Mouse (Mus musculus) MEL (cell line): ENCODE measurements around the gene Fam229b. TPM values are rescaled to one million over a fixed set of nuclear protein-coding genes. Genes with fewer than 3 reads are reported as not detected.

Experiments
- DNase-seq: peaks from one replicate; pipeline ENCODE4 v3.0.0; 2011; ENCODE audit warnings: low read depth, low spot score
- H3K27ac ChIP-seq: 2 replicates; pipeline ENCODE4 v1.5.1; 2012; ENCODE audit warnings: low read depth, mild to moderate bottlenecking, control low read depth, low read length, moderate library complexity; ENCODE audit not compliant: control insufficient read depth
- H3K27me3 ChIP-seq, 2 experiments: fragments of 150-350 bp in 1 of 2; sonication (generic) in 1 of 2; 2 replicates each; pipeline ENCODE4 v1.6.1; 2012; ENCODE audit warnings: low read length in 2 of 2, mild to moderate bottlenecking in 2 of 2, improper control_type of control experiment in 1 of 2, moderate library complexity in 1 of 2; ENCODE audit not compliant: insufficient read depth in 2 of 2, control insufficient read depth in 1 of 2
- H3K36me3 ChIP-seq, 2 experiments: 2 replicates each; pipeline ENCODE4 v1.6.1; 2012 to 2014; ENCODE audit warnings: low read length in 2 of 2, improper control_type of control experiment in 1 of 2, inconsistent platforms in 1 of 2, mild to moderate bottlenecking in 1 of 2; ENCODE audit not compliant: insufficient read depth in 2 of 2, control insufficient read depth in 1 of 2
- H3K4me1 ChIP-seq, 2 experiments: fragments of 150-350 bp in 1 of 2; sonication (generic) in 1 of 2; 2 replicates each; pipeline ENCODE4 v1.6.1; 2012; ENCODE audit warnings: low read length in 2 of 2, improper control_type of control experiment in 1 of 2, mild to moderate bottlenecking in 1 of 2; ENCODE audit not compliant: insufficient read depth in 2 of 2, control insufficient read depth in 1 of 2
- H3K4me3 ChIP-seq, 2 experiments: fragments of 150-350 bp in 1 of 2; sonication (generic) in 1 of 2; 2 replicates each; pipeline ENCODE4 v1.5.1; 2012; ENCODE audit warnings: low read depth in 2 of 2, low read length in 2 of 2, mild to moderate bottlenecking in 2 of 2, moderate library complexity in 2 of 2, control low read depth in 1 of 2, improper control_type of control experiment in 1 of 2; ENCODE audit not compliant: control insufficient read depth in 1 of 2, insufficient read depth in 1 of 2
- H3K79me2 ChIP-seq: 2 replicates; pipeline ENCODE4 v1.6.1; 2012; ENCODE audit warnings: mild to moderate bottlenecking, low read length, moderate library complexity; ENCODE audit not compliant: control insufficient read depth, poor library complexity, insufficient read depth
- H3K9ac ChIP-seq: 2 replicates; pipeline ENCODE4 v1.6.1; 2012; ENCODE audit warnings: low read depth, mild to moderate bottlenecking, control low read depth, low read length, moderate library complexity; ENCODE audit not compliant: control insufficient read depth, poor library complexity, severe bottlenecking
- H3K9me3 ChIP-seq: fragments of 150-350 bp; sonication (generic); replicated peaks from 2 replicates; pipeline ENCODE4 v1.6.1; 2012; ENCODE audit warnings: mild to moderate bottlenecking, low read length, improper control_type of control experiment, moderate library complexity; ENCODE audit not compliant: insufficient read depth
- BHLHE40 ChIP-seq: IDR thresholded peaks from 2 replicates; pipeline ENCODE4 v1.6.1; 2012; ENCODE audit warnings: low read depth, mild to moderate bottlenecking, inconsistent platforms, low read length, improper control_type of control experiment, borderline replicate concordance
- CHD1 ChIP-seq: IDR thresholded peaks from 2 replicates; pipeline ENCODE4 v1.6.1; 2012; ENCODE audit warnings: low read depth, mild to moderate bottlenecking, inconsistent platforms, low read length, improper control_type of control experiment
- CTCF ChIP-seq, 3 experiments: IDR thresholded peaks in 2 of 3; conservative IDR thresholded peaks in 1 of 3; 2 replicates each; pipeline ENCODE4 v1.5.1; 2011 to 2012; ENCODE audit warnings: low read length in 3 of 3, low read depth in 2 of 3, mild to moderate bottlenecking in 2 of 3, improper control_type of control experiment in 1 of 3, inconsistent platforms in 1 of 3, mixed read lengths in 1 of 3, moderate library complexity in 1 of 3; ENCODE audit not compliant: control insufficient read depth in 1 of 3, insufficient read depth in 1 of 3, poor library complexity in 1 of 3, severe bottlenecking in 1 of 3
- E2F4 ChIP-seq: IDR thresholded peaks from 2 replicates; pipeline ENCODE4 v1.6.1; 2011; ENCODE audit warnings: low read depth, low read length, improper control_type of control experiment, borderline replicate concordance
- ELF1 ChIP-seq: IDR thresholded peaks from 2 replicates; pipeline ENCODE4 v1.6.1; 2014; ENCODE audit warnings: low read depth, mild to moderate bottlenecking, inconsistent platforms, low read length, improper control_type of control experiment, moderate library complexity
- EP300 ChIP-seq, 2 experiments: IDR thresholded peaks; 2 replicates each; pipeline ENCODE4 v1.6.1; 2011; ENCODE audit warnings: improper control_type of control experiment in 2 of 2, low read length in 2 of 2, low read depth in 1 of 2, mild to moderate bottlenecking in 1 of 2
- ETS1 ChIP-seq: IDR thresholded peaks from 2 replicates; pipeline ENCODE4 v1.6.1; 2012; ENCODE audit warnings: low read depth, mild to moderate bottlenecking, inconsistent platforms, low read length, improper control_type of control experiment, moderate library complexity
- GABPA ChIP-seq: IDR thresholded peaks from 2 replicates; pipeline ENCODE4 v1.6.1; 2012; ENCODE audit warnings: low read depth, mild to moderate bottlenecking, inconsistent platforms, low read length, improper control_type of control experiment, moderate library complexity
- GATA1 ChIP-seq: IDR thresholded peaks from 2 replicates; pipeline ENCODE4 v1.6.1; 2011; ENCODE audit warnings: low read depth, low read length, improper control_type of control experiment
- HCFC1 ChIP-seq: IDR thresholded peaks from 2 replicates; pipeline ENCODE4 v1.6.1; 2012; ENCODE audit warnings: low read depth, mild to moderate bottlenecking, inconsistent platforms, low read length, improper control_type of control experiment, moderate library complexity
- JUND ChIP-seq: IDR thresholded peaks from 2 replicates; pipeline ENCODE4 v1.6.1; 2011; ENCODE audit warnings: low read depth, mild to moderate bottlenecking, improper control_type of control experiment, low read length
- KAT2A ChIP-seq: conservative IDR thresholded peaks from 2 replicates; pipeline ENCODE4 v1.6.1; 2012; ENCODE audit warnings: low read depth, low read length, improper control_type of control experiment, inconsistent platforms
- MAFK ChIP-seq: IDR thresholded peaks from 2 replicates; pipeline ENCODE4 v1.6.1; 2011; ENCODE audit warnings: low read depth, mild to moderate bottlenecking, low read length, improper control_type of control experiment, borderline replicate concordance
- MAX ChIP-seq: IDR thresholded peaks from 2 replicates; pipeline ENCODE4 v1.6.1; 2011; ENCODE audit warnings: low read length, improper control_type of control experiment
- MEF2A ChIP-seq: IDR thresholded peaks from 2 replicates; pipeline ENCODE4 v1.6.1; 2014; ENCODE audit warnings: low read depth, mild to moderate bottlenecking, inconsistent platforms, low read length, improper control_type of control experiment; ENCODE audit not compliant: poor library complexity, insufficient replicate concordance, severe bottlenecking; ENCODE audit errors: extremely low read depth
- MXI1 ChIP-seq: IDR thresholded peaks from 2 replicates; pipeline ENCODE4 v1.6.1; 2011; ENCODE audit warnings: mild to moderate bottlenecking, low read depth, low read length, improper control_type of control experiment
- MYC ChIP-seq: IDR thresholded peaks from 2 replicates; pipeline ENCODE4 v1.6.1; 2011; ENCODE audit warnings: low read depth, mild to moderate bottlenecking, low read length, improper control_type of control experiment, moderate library complexity
- NELFE ChIP-seq: IDR thresholded peaks from 2 replicates; pipeline ENCODE4 v1.6.1; 2011; ENCODE audit warnings: low read depth, low read length, improper control_type of control experiment
- POLR2A ChIP-seq, 2 experiments: IDR thresholded peaks; 2 replicates each; pipeline ENCODE4 v1.6.1; 2011 to 2012; ENCODE audit warnings: low read length in 2 of 2, mild to moderate bottlenecking in 2 of 2, control low read depth in 1 of 2, improper control_type of control experiment in 1 of 2, low read depth in 1 of 2, moderate library complexity in 1 of 2; ENCODE audit not compliant: control insufficient read depth in 1 of 2, insufficient read depth in 1 of 2, poor library complexity in 1 of 2
- POLR2AphosphoS5 ChIP-seq: IDR thresholded peaks from 2 replicates; pipeline ENCODE4 v1.6.1; 2012; ENCODE audit warnings: low read depth, borderline replicate concordance, mild to moderate bottlenecking, inconsistent platforms, low read length, moderate library complexity, mixed read lengths
- RCOR1 ChIP-seq: IDR thresholded peaks from 2 replicates; pipeline ENCODE4 v1.6.1; 2012; ENCODE audit warnings: low read depth, mild to moderate bottlenecking, inconsistent platforms, low read length, improper control_type of control experiment
- UBTF ChIP-seq: IDR thresholded peaks from 2 replicates; pipeline ENCODE4 v1.6.1; 2012; ENCODE audit warnings: low read depth, mild to moderate bottlenecking, inconsistent platforms, low read length, improper control_type of control experiment, moderate library complexity, borderline replicate concordance; ENCODE audit not compliant: insufficient read depth
- USF1 ChIP-seq: IDR thresholded peaks from 2 replicates; pipeline ENCODE4 v1.6.1; 2014; ENCODE audit warnings: low read depth, mild to moderate bottlenecking, inconsistent platforms, low read length, improper control_type of control experiment, moderate library complexity
- ZMIZ1 ChIP-seq: IDR thresholded peaks from 2 replicates; pipeline ENCODE4 v1.6.1; 2012; ENCODE audit warnings: low read depth, mild to moderate bottlenecking, inconsistent platforms, low read length, improper control_type of control experiment, moderate library complexity
- ZNF384 ChIP-seq: IDR thresholded peaks from 2 replicates; pipeline ENCODE4 v1.6.1; 2012; ENCODE audit warnings: low read depth, mild to moderate bottlenecking, inconsistent platforms, low read length, improper control_type of control experiment
- polyA plus RNA-seq, 2 experiments: library from polyadenylated mRNA; stranded (reverse) in 1 of 2; unstranded in 1 of 2; fragments of >175 nt in 1 of 2; fragments of >200 nt in 1 of 2; gene quantifications; 2 replicates each; pipeline versions ENCODE4 v1.2.1 to v1.2.4; 2012; ENCODE audit warnings: low replicate concordance in 2 of 2, low read depth in 1 of 2; ENCODE audit not compliant: insufficient read length in 2 of 2, insufficient read depth in 1 of 2, missing spikeins in 1 of 2
- total RNA-seq: library from RNA; depleted of rRNA; stranded (reverse); fragments of 300-350 nt; gene quantifications from 2 replicates; pipeline ENCODE4 v1.2.3, GENCODE M21; 2012

The Fam229b gene
- total and polyA plus RNA-seq, 3 experiments: 1.2 to 1.5 TPM; not detected in 1

GRCm38 (mm10) chr10:39176981-39177380, 43.3 kb upstream of the Fam229b start (continued):
- TF ChIP-seq UBTF (no peak), MAFK (no peak)

- no peak overlapping the region for H3K27ac ChIP-seq
- no peak overlapping the region for H3K9ac ChIP-seq
- no peaks in the 10 kb centered on the region for H3K9me3 ChIP-seq
- no peaks in the 10 kb centered on the region for H3K79me2 ChIP-seq
- H3K36me3 ChIP-seq: no peaks in the 10 kb centered on the region
- H3K27me3 ChIP-seq: no peaks in the 10 kb centered on the region; a peak in 1 of 4 replicates
- H3K4me3 ChIP-seq: no peak overlapping the region
- peaks cover 0 to 4% of the 10 kb centered on the region in 2 experiments; a peak in 1 of 4 replicates for H3K4me1 ChIP-seq
- no peak for TF ChIP-seq MEF2A
- no peak for TF ChIP-seq NELFE
- no peak for TF ChIP-seq CTCF (IDR thresholded peaks at IDR 0.05 in 2 of 3, conservative IDR thresholded peaks at IDR 0.05 in 1 of 3; ENCODE audit: control insufficient read depth in 1 of 3, insufficient read depth in 1 of 3, low read depth in 2 of 3, low read length in 3 of 3, poor library complexity in 1 of 3, severe bottlenecking in 1 of 3)
- TF ChIP-seq MAX: no peak
- TF ChIP-seq USF1: no peak
- no peak for TF ChIP-seq GATA1
- TF ChIP-seq ZNF384: no peak
- no peak for TF ChIP-seq GABPA
- TF ChIP-seq MYC: no peak
- TF ChIP-seq ETS1: no peak
- TF ChIP-seq CHD1: no peak
- no peak for TF ChIP-seq ELF1
- TF ChIP-seq HCFC1: no peak
- TF ChIP-seq ZMIZ1: no peak
- TF ChIP-seq POLR2A (IDR thresholded peaks at IDR 0.05; ENCODE audit: control insufficient read depth in 1 of 2, insufficient read depth in 1 of 2, low read depth in 1 of 2, low read length in 2 of 2, poor library complexity in 1 of 2): no peak
- TF ChIP-seq UBTF: no peak
- no peak for TF ChIP-seq BHLHE40
- TF ChIP-seq JUND: no peak
- DNase-seq: no peak
These were observed 39.4 kb upstream of the Fam229b start for GRCm38 (mm10) chr10:39173077-39173476.

- Histone ChIP-seq H3K36me3 (no peaks in the 10 kb centered on the region), H3K9ac (no peak overlapping the region), H3K27ac (no peak overlapping the region), H3K4me1 (peaks cover 0 to 4% of the 10 kb centered on the region in 2 experiments; a peak in 1 of 4 replicates), H3K4me3 (no peak overlapping the region), H3K27me3 (no peaks in the 10 kb centered on the region), H3K9me3 (no peaks in the 10 kb centered on the region), H3K79me2 (no peaks in the 10 kb centered on the region)
- TF ChIP-seq KAT2A (no peak), MEF2A (no peak), MAX (no peak), GABPA (no peak), POLR2AphosphoS5 (no peak), MYC (no peak), E2F4 (no peak), ZMIZ1 (no peak), GATA1 (no peak), MAFK (no peak), JUND (no peak), BHLHE40 (no peak), EP300 (IDR thresholded peaks at IDR 0.05; ENCODE audit: low read depth in 1 of 2, low read length in 2 of 2) (no peak), RCOR1 (no peak), ETS1 (no peak), MXI1 (no peak)
- no peak for DNase-seq
These were observed 38.8 kb upstream of the Fam229b start for GRCm38 (mm10) chr10:39172540-39172931.
